Mouse (Mus musculus) heart, embryonic 15.5 days (tissue): ENCODE results near the gene Lrp6. TPM values are rescaled to one million over a fixed set of nuclear protein-coding genes. Genes with fewer than 3 reads are reported as not detected.

Source experiments
- ATAC-seq: fragments of 200-750 bp; cut with Nextera tagmentation; replicated peaks from 2 replicates; pipeline ENCODE4 v1.8.0; 2017; ENCODE audit warnings: low read depth, moderate TSS enrichment; ENCODE audit not compliant: insufficient number of reproducible peaks, insufficient read depth, low FRiP score
- H3K27ac ChIP-seq: fragments of 300-500 bp; sonication (generic); 2 replicates; pipeline ENCODE4 v1.5.1; 2015; ENCODE audit warnings: mild to moderate bottlenecking, inconsistent platforms
- H3K27me3 ChIP-seq: fragments of 300-500 bp; sonication (generic); 2 replicates; pipeline ENCODE4 v1.6.1; 2015; ENCODE audit warnings: inconsistent platforms
- H3K36me3 ChIP-seq: fragments of 300-500 bp; sonication (generic); 2 replicates; pipeline ENCODE4 v1.6.1; 2015; ENCODE audit warnings: mild to moderate bottlenecking, inconsistent platforms
- H3K4me1 ChIP-seq: fragments of 300-500 bp; sonication (generic); replicated peaks from 2 replicates; pipeline ENCODE4 v1.6.1; 2015; ENCODE audit warnings: inconsistent platforms
- H3K4me2 ChIP-seq: fragments of 300-500 bp; sonication (generic); 2 replicates; pipeline ENCODE4 v1.6.1; 2015; ENCODE audit warnings: inconsistent platforms, mild to moderate bottlenecking, moderate library complexity
- H3K4me3 ChIP-seq: fragments of 300-500 bp; sonication (generic); 2 replicates; pipeline ENCODE4 v1.5.1; 2015; ENCODE audit warnings: mild to moderate bottlenecking, inconsistent platforms
- H3K9ac ChIP-seq: fragments of 300-500 bp; sonication (generic); 2 replicates; pipeline ENCODE4 v1.6.1; 2015; ENCODE audit warnings: mild to moderate bottlenecking, inconsistent platforms
- H3K9me3 ChIP-seq: fragments of 300-500 bp; sonication (generic); replicated peaks from 2 replicates; pipeline ENCODE4 v1.6.1; 2016; ENCODE audit warnings: inconsistent platforms
- WGBS: fragments of 180-500 bp; shearing (Covaris S2); methylation state at CpG from one replicate; pipeline ENCODE4 v1.1.7; 2015; ENCODE audit warnings: mixed read lengths; 5-methylcytosine and 5-hydroxymethylcytosine counted together
- polyA plus RNA-seq: library from polyadenylated mRNA; unstranded; fragments of >200 nt; fragmentation: Nextera tagmentation; extraction: Ambion mirVana; gene quantifications from 2 replicates; pipeline ENCODE4 v1.2.1, GENCODE M21; 2015

The Lrp6 gene
- polyA plus RNA-seq, 1 experiment from 2014 or later = 16.9 TPM

- no peak overlapping the region for H3K4me3 ChIP-seq
- H3K9me3 ChIP-seq = no peaks in the 10 kb centered on the region
- no peak overlapping the region for H3K27ac ChIP-seq
- peaks cover 2% of the 10 kb centered on the region; the same call in 1 of the 2 replicates for H3K4me1 ChIP-seq
- no peaks in the 10 kb centered on the region for H3K27me3 ChIP-seq
- no peaks in the 10 kb centered on the region for H3K36me3 ChIP-seq
- H3K9ac ChIP-seq = no peak overlapping the region
- no peak overlapping the region for H3K4me2 ChIP-seq
- ATAC-seq = no peak
- 63% methylated on average over 7 of the region's 7 CpGs for WGBS
Observed at GRCm38 (mm10) chr6:134601130-134601529, 34.4 kb upstream of the Lrp6 start.

- H3K27ac ChIP-seq = no peak overlapping the region
- H3K9me3 ChIP-seq = no peaks in the 10 kb centered on the region
- no peak overlapping the region for H3K9ac ChIP-seq
- no peak for ATAC-seq
- no peak overlapping the region for H3K4me3 ChIP-seq
- WGBS = 21% methylated on average over 1 of the region's 1 CpGs
- H3K4me2 ChIP-seq = no peak overlapping the region
- H3K27me3 ChIP-seq = no peaks in the 10 kb centered on the region
- no peaks in the 10 kb centered on the region for H3K36me3 ChIP-seq
- 0 out of 2 replicates have a peak, but pooled peaks cover 2% of the 10 kb centered on the region for H3K4me1 ChIP-seq
Observed at GRCm38 (mm10) chr6:134599239-134599638, 32.5 kb upstream of the Lrp6 start.

- no peak overlapping the region for H3K9ac ChIP-seq
- H3K4me1 ChIP-seq = 0 out of 2 replicates have a peak, but pooled peaks cover 5% of the 10 kb centered on the region
- H3K27ac ChIP-seq = no peak overlapping the region
- no peak overlapping the region for H3K4me2 ChIP-seq
- H3K27me3 ChIP-seq = no peaks in the 10 kb centered on the region
- no peak for ATAC-seq
- no peak overlapping the region for H3K4me3 ChIP-seq
- H3K36me3 ChIP-seq = no peaks in the 10 kb centered on the region
- 79% methylated on average over 6 of the region's 6 CpGs for WGBS
- H3K9me3 ChIP-seq = no peaks in the 10 kb centered on the region
Observed at GRCm38 (mm10) chr6:134597651-134598229, 31.0 kb upstream of the Lrp6 start.

GRCm38 (mm10) chr6:134594569-134595442 lies 28.0 kb upstream of the Lrp6 start:
- Histone ChIP-seq H3K4me2 (peak overlapping the region; percentile 43), H3K4me3 (no peak overlapping the region), H3K9me3 (no peaks in the 10 kb centered on the region), H3K9ac (no peak overlapping the region), H3K36me3 (no peaks in the 10 kb centered on the region), H3K27ac (no peak overlapping the region), H3K27me3 (no peaks in the 10 kb centered on the region), H3K4me1 (peaks cover 3% of the 10 kb centered on the region; the same call in 1 of the 2 replicates)
- ATAC-seq = peak; percentile 76; the same call in 1 of the 2 replicates
- WGBS = 66% methylated on average over 21 of the region's 21 CpGs

GRCm38 (mm10) chr6:134591614-134592013 lies 24.8 kb upstream of the Lrp6 start:
- Histone ChIP-seq H3K27me3 (no peaks in the 10 kb centered on the region), H3K9ac (no peak overlapping the region), H3K4me2 (no peak overlapping the region), H3K27ac (no peak overlapping the region), H3K4me1 (peaks cover 3% of the 10 kb centered on the region; the same call in 1 of the 2 replicates), H3K4me3 (no peak overlapping the region), H3K36me3 (no peaks in the 10 kb centered on the region), H3K9me3 (no peaks in the 10 kb centered on the region)
- 90% methylated on average over 2 of the region's 2 CpGs for WGBS
- ATAC-seq = no peak

GRCm38 (mm10) chr6:134586241-134586640 lies 19.5 kb upstream of the Lrp6 start:
- ATAC-seq = no peak

GRCm38 (mm10) chr6:134584616-134585015 lies 17.9 kb upstream of the Lrp6 start:
- Histone ChIP-seq H3K9ac (no peak overlapping the region), H3K4me3 (no peak overlapping the region), H3K9me3 (no peaks in the 10 kb centered on the region), H3K27me3 (no peaks in the 10 kb centered on the region), H3K4me2 (no peak overlapping the region), H3K4me1 (no peaks in the 10 kb centered on the region), H3K27ac (no peak overlapping the region), H3K36me3 (no peaks in the 10 kb centered on the region)
- ATAC-seq = no peak
- WGBS = 95% methylated on average over 2 of the region's 2 CpGs

More at GRCm38 (mm10) chr6:134586241-134586640, 19.5 kb upstream of the Lrp6 start:
- 81% methylated on average over 5 of the region's 5 CpGs for WGBS
- H3K27ac ChIP-seq = no peak overlapping the region
- no peak overlapping the region for H3K9ac ChIP-seq
- H3K4me3 ChIP-seq = no peak overlapping the region
- no peak overlapping the region for H3K4me2 ChIP-seq
- no peaks in the 10 kb centered on the region for H3K4me1 ChIP-seq
- H3K27me3 ChIP-seq = no peaks in the 10 kb centered on the region
- H3K9me3 ChIP-seq = no peaks in the 10 kb centered on the region
- no peaks in the 10 kb centered on the region for H3K36me3 ChIP-seq

GRCm38 (mm10) chr6:134582110-134582509 lies 15.3 kb upstream of the Lrp6 start:
- Histone ChIP-seq H3K4me3 (no peak overlapping the region), H3K27me3 (0 out of 2 replicates have a peak, but pooled peaks cover 4% of the 10 kb centered on the region), H3K9ac (no peak overlapping the region), H3K4me2 (no peak overlapping the region), H3K27ac (no peak overlapping the region), H3K4me1 (no peaks in the 10 kb centered on the region), H3K9me3 (no peaks in the 10 kb centered on the region), H3K36me3 (no peaks in the 10 kb centered on the region)
- ATAC-seq = no peak
- WGBS = 78% methylated on average over 5 of the region's 5 CpGs

- ATAC-seq = no peak
- Histone ChIP-seq H3K36me3 (no peaks in the 10 kb centered on the region), H3K9ac (no peak overlapping the region), H3K27ac (no peak overlapping the region), H3K9me3 (no peaks in the 10 kb centered on the region), H3K27me3 (0 out of 2 replicates have a peak, but pooled peaks cover 4% of the 10 kb centered on the region), H3K4me1 (peaks cover 13% of the 10 kb centered on the region), H3K4me3 (no peak overlapping the region), H3K4me2 (no peak overlapping the region)
- WGBS = 86% methylated on average over 4 of the region's 4 CpGs
Observed at GRCm38 (mm10) chr6:134579506-134579905, 12.7 kb upstream of the Lrp6 start.

- 65% methylated on average over 6 of the region's 6 CpGs for WGBS
- Histone ChIP-seq H3K4me3 (no peak overlapping the region), H3K4me2 (no peak overlapping the region), H3K9ac (no peak overlapping the region), H3K27ac (no peak overlapping the region), H3K36me3 (no peaks in the 10 kb centered on the region), H3K27me3 (0 out of 2 replicates have a peak, but pooled peaks cover 4% of the 10 kb centered on the region), H3K4me1 (peaks cover 15% of the 10 kb centered on the region), H3K9me3 (no peaks in the 10 kb centered on the region)
- no peak for ATAC-seq
Observed at GRCm38 (mm10) chr6:134578039-134578438, 11.3 kb upstream of the Lrp6 start.

- no peak overlapping the region for H3K9ac ChIP-seq
- H3K4me3 ChIP-seq = no peak overlapping the region
- no peak overlapping the region for H3K4me2 ChIP-seq
- H3K9me3 ChIP-seq = no peaks in the 10 kb centered on the region
- ATAC-seq = no peak
- H3K36me3 ChIP-seq = no peaks in the 10 kb centered on the region
- H3K4me1 ChIP-seq = peaks cover 15% of the 10 kb centered on the region
- 40% methylated on average over 3 of the region's 3 CpGs for WGBS
- H3K27me3 ChIP-seq = 0 out of 2 replicates have a peak, but pooled peaks cover 4% of the 10 kb centered on the region
- H3K27ac ChIP-seq = no peak overlapping the region
Observed at GRCm38 (mm10) chr6:134575288-134575741, 8.6 kb upstream of the Lrp6 start.
